Mouse (Mus musculus): ENCODE results near the gene Vrtn.

Vrtn gene

DNA sequence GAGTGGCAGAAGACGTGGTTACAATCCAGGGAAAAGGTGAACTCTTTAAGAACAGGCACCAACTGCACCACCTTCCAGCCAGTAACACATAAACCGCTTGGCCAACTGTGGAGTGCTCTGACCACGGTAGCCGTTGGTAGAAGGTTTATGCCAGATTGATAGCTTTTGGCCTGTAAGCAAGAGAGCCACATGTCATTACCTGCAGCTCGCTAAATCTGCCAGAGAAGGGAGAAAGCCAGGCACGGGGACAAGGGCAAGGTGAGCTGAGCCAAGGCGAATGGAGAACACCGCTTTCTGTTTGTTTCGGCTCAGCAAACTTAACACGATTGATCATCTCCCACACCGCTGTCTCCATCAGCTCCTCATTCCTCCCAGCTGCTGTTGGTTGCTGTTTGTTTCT is 48.2 kb downstream of the Vrtn start:
- DNase-seq, result no peak

DNA sequence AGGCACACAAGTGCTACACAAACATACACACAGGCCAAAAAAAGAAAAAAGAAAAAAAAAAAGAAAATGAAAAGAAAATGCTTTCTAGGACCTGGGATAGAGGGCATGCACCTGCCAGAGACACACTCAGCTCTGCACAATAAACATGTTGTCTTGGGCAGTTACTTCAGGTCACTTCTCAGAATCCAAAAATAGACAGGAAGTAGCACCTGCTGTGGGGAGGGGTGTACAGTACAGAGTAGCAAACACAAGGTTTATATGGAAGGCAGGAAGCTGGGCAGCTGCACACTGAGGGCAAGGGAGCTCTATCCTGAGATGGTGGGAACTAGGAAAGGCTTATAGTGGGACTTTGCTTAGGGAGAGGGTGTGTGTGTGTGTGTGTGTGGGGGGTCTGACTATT is 50.5 kb downstream of the Vrtn start:
- no peak for DNase-seq

DNA sequence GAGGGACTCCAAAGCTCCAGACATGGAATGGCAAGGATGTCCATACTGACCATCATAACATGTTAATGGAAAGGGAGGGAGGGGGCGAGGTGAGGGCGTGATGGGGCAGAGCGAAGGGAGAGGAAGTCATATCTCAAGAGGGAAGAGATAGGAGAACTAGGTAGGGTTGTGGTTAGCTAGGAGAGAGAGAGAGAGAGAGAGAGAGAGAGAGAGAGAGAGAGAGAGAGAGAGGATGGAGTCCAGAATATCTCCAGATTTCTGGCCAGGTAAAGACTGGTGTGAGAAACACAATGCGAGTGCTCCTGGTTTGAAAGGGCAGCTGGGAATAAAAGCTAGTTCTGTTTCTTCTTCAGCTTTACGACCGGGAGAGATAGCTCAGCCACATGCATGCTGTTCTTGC is 51.3 kb downstream of the Vrtn start:
- DNase-seq, result no peak

DNA sequence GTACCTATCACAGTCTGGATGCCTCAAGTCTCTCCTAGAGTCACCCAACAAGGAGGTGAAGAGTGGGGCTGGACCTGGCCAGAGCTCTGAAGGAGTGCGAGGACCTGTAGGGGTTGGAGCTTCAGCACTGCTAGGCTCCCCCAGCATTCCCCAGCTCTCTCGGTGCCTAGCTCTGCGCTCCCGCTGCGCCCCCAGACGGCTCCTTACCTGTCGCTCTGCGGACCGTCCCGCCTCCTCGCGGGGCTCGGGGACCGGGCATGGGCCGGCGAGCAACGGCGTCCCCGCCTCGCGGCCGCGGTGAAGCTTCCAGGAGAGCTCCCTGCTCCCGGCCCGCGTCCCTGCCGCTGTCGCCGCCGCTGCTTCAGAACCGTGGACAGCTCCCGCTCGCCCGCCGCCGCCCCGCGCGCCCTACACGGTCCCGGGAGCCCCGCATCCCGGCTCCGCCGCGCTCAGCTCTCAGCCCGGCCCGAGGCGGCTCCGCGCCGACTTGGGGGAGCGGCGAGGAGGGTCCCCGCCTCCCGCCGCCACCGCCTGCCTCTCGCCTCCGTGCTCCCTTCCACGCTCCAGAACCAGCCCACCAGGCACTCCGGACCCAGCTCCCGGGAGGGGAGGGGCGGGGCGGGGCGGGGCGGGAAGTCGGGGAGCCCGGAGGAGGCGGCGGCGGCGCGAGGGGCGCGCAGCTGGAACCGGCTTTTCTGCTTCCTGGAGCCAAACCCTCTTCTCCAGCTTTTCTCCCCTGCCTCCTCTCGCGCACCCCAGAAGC is 57.7 kb downstream of the Vrtn start, which contains the start of gene Syndig1l:
Gene Syndig1l (minus strand): TSS at position 513 of the 763 bp plus-strand sequence.
- peak; percentile 82 for DNase-seq
